Mouse (Mus musculus) frontal cortex, adult 2 months (tissue): ENCODE results near the gene Shank2. TPM values are rescaled to one million over a fixed set of nuclear protein-coding genes. Genes with fewer than 3 reads are reported as not detected.
A peak's percentile ranks its signal among the peaks of the same experiment; 100 is the strongest.

Source experiments
- DNase-seq, 2 experiments: peaks; one replicate each; pipeline ENCODE4 v3.0.0; 2022; ENCODE audit warnings: low spot score in 1 of 2; ENCODE audit errors: extremely low spot score in 1 of 2
- polyA plus RNA-seq: library from polyadenylated mRNA; depleted of rRNA; stranded (reverse); fragments of >200 nt; gene quantifications from 2 replicates; pipeline ENCODE4 v1.2.3, GENCODE M21; 2012

The Shank2 gene
- polyA plus RNA-seq, 1 experiment: 63.4 TPM

DNA sequence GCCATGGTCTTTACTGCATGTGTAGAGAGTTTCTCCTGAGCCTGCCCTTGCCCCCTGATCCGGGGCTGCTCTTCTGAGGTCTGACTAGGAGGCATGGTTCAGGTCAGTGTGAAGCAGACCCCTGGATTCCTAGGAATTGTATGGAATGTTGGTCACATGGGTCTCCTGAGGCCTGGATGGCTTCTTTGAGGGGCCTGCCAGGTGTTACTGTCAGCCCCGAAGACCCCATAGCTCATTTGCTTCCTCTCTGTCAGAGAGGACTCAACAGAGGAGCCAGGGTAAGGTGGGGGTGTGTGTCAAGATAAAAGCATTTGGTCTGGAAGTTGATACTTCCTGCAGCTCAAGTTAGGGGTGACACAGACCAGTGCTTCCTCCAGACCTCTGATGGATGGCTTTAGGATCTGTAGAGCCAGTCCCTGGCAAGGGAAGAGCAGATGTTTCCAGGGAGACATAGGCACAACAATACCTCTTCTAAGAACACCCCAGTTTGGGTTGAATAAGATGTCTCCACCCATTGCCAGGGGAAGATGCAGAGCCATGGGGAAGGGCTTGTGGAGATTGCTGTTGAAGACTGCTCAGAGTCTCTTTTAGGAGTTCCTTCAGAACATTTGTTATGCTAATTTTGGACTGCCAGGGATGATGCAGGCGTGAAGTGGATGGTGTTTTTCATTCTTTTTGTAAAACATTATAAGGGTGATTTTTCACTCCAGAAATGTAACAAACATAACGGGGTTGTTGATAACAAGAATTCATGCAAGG is 100.7 kb downstream of the Shank2 start:
- peak in 1 of 2 experiments; percentile 57 for DNase-seq

DNA sequence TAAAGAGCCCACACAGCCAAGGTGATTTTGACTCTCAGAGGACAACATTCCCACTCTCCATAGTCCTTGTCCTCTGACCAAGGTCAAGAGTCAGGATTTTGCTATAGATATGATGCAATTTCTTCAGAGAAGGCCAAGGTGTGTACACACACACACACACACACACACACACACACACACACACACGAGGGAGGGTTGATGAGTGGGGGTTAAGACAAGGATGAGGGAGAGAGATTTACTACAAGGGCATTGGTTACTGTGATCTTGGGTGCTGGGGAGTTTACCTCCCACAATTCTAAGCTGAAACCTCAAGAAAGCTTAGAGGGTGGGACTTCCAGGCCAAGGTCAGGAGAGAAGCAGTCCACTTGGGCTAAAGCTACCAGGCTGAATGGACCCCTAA is 104.2 kb downstream of the Shank2 start:
- DNase-seq: no peak

DNA sequence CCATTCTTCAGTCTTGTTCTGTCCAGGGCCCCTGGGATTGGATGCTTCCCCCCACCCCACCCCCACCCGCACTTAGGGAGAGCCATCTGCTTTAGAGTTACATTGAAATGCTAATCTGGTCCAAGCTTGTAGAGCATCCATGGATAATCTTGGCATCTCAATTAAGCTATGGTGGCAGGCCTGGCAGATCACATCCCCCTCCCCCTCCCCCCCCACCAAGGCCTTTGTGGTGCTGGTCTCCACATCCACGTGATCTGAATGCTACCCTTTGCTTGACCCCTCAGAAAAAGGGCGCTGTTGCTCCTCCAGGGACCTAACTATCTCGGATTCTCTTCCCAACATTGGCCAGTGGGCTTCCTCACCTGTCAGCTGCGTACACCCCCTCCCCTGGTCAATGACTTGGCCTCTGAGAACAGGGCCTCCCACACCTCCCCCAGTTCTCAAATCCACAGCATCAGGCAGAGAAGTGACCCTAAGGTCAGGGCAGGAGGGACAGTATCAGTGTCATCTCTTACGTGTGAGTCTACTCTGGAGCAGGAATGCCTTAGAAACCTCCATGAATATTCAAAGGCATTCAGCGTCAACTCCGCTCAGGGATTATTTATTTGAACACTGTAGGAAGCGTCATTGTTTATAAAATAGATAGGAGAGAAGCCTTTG is 104.8 kb downstream of the Shank2 start:
- DNase-seq: no peak

DNA sequence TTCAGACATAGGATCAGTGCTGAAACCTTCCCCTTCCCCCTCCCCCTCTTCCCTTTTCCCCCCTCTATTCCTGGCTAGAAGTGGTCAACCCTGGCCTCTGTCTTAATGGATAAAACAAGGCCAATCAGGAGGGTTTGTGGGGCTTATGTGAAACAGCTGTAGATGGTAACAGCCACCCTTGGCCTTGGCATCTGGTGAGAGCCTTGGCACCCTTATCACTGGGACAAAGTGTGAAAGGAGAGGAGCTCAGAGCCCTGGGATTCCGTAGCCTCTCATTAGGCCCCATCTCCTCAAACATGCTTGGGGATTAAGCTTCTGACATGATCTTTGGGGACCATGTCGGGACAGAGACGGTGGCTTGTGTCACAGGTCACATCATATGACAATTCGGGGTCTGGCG is 106.4 kb downstream of the Shank2 start:
- no peak for DNase-seq

DNA sequence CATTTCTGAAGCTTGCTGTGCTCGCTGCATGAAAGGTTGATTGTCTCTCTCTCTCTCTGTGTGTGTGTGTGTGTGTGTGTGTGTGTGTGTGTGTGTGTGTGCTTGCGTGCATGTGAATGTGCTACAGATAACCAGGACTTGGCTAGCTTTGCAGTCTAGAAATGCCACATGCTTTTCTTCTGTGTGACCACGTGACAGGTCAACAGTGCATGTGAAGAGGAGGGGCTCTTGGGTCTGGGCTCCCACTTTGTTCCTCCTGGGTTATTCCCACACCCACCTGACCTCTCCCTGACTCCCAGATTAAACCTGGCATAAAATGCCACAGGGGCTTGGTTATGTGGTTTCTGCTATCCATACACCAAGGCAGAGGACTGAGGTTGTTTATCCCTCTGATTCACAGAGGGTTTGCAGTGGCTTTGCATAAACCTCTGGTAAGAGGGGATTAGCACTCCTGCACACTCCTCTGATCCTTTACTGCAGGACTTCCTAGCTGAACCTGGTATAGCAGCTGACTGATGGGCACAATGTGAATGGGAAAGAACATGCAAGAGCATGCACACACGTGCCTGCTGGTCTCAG is 109.4 kb downstream of the Shank2 start:
- DNase-seq: no peak

DNA sequence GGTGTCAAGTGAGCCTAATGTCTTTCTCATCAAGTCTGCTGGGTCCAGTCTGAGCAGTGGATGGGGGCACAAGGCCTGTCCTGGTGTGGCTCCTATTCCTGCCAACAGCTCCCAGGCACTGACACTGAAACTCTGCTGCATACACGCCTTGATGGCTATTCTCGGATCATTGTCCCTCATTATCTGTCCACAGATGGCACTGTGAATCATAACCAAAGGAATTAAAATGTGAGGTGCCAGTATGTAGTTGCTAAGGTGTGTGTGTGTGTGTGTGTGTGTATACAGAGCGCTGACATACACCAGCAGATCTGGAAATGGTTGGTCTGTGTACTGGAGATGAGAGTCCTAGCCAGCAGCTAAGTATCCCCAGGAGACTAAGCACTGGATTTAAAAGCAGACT is 110.3 kb downstream of the Shank2 start:
- DNase-seq: no peak

DNA sequence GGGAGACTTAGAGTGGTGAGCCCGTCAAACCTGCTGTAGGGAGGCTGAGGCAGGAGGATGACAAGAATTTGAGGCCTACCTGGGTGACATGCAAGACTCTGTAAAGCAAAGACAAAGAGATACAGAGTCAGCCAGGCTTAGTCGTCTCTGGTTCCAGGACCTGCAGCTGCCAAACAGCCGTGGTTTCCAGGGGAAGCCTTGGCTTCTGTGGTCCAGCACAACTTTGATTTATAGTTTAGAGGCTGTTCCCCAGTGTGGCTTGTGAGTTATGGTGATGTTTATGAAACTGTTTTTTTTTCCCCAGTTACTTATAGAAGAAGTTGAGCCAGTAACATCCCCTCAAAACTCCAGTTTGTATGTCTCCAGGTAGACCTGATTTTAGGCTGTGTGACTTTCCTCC is 112.5 kb downstream of the Shank2 start:
- DNase-seq: no peak

DNA sequence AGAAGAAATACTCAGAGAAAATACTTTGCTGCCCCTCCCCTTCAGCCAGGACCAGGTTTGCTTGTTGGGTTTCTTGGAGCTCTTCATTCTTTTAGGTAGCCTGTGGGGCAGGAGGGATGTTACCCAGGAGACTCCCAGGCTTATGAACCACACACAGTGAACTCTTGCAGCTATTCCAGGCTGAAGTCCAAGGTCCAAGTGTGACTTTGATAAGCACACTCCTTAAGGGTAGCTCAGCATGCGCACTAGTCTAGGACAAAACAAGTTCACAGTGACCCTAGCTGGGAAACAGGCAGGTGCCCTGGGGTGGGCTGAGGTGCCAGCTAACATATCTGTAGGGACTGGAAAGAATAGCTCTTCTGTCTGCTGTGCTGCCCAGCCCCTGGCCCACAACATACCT is 117.8 kb downstream of the Shank2 start:
- DNase-seq: no peak

DNA sequence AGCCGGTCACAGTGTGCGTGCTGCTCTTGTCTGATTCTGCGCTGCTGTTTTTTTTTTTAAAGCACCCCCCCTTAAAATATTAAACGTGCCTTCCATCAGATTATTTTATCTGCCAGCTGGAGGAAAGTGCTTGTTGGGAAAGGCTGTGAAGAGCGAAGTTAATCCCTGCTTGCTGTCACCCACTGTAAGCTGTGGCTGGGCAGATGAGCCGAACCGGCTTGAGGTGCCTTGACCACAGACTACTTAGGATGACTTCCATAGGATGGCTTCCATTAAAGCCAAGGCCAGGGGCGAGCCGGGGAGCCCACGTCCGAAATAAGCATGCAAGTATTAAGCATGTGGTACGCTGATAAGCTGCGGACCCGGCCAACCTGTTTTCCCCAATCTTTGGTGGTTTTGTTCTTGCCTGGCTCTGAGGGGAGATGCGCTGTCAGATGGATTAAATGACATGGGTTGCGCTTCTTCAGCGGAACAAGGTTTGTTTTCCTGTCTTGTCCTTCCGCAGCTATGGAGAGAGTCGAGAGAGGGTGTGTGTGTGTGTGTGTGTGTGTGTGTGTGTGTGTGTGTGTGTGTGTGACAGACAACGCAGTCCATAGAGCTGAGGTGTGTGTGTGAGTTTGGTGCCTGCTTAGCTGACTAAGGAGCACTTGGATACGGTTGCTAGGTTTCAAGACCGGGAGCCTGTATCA is 131.1 kb downstream of the Shank2 start:
- peak; percentile 44 to 57 for DNase-seq

DNA sequence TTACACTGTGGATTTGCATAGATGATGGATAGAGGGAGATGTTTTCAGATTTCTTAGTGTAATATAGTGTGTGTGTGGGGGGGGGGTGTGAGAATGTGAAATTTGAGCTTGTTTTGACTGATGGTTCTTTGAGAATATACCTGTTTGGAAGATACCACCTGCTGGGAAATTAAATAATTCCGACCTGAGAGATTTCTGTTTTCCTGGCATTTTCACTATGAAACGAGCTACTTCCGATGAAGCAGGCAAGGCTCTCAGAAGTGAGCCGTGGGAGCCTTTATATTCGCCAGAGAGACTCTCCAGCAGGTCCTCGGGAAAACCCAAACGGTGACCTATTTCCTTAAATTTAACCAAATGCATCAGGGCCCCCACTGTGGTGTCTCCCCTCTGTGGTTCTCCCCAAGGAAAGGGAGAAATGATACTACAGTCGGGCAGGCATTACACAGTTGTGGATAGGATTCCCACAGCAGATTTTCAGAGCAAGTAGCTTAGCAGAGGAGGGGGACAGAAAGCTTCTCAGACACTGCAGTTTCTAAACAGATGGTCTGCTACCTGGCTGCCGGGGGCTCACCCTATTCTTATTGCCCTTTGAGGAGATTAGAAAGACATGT is 131.8 kb downstream of the Shank2 start:
- peak in 1 of 2 experiments; percentile 38 for DNase-seq

DNA sequence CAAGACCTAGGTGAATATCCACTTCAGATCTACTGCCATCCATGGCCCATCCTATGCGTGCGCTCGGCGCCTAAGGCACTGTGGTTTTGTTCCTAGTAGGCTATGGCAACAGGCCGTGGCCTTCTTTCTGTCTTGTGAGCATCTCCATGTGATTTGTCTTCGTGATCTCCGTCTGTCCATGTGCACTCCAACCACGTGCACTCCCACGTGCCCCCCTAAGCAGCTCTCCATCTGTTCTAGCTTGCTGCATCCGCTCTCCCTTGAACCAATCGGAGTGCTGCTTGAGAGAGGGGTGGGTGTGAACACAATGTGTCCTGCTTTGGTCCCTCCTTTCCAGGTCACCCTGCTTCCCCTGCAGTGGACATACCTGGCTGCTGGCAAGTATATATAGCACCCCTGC is 133.0 kb downstream of the Shank2 start:
- peak in 1 of 2 experiments; percentile 50 for DNase-seq

DNA sequence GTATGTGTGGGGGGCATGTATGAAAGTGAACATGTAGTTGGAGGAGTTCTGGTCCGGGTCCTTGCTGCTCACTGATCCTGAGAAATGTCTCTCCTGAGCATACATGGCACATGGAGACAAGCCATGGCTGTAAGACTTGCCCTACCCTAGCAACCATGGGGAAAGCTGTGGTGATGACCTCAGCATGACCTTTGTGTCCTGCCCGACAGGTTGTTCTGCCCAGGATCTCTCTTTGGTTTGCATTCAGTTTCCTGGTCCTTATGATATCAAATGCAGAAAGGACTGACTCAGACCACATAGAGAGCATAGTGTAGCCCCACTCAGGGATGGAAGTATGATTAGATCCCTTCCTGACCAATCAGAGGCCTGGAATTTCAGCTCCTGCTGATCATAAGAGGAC is 136.1 kb downstream of the Shank2 start:
- no peak for DNase-seq

DNA sequence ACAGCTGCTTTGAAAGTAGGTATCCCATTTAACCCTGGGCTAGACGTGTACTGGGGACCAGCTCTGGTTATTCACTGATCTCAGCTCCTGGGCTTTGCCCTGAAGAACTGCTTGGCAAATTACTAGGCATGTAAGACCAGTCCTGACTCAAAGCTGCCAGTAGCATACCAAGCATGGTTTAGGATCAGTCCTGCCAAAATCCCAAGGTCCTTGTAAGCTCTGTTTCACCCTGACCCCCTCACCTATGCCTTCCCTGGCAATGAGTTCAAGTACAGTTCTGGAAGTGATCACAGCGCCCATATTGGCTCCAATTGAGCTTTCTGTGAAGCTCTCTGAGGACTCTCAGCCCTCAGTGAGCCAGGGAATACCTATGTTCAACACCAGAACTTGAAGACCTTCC is 136.7 kb downstream of the Shank2 start:
- DNase-seq: no peak

DNA sequence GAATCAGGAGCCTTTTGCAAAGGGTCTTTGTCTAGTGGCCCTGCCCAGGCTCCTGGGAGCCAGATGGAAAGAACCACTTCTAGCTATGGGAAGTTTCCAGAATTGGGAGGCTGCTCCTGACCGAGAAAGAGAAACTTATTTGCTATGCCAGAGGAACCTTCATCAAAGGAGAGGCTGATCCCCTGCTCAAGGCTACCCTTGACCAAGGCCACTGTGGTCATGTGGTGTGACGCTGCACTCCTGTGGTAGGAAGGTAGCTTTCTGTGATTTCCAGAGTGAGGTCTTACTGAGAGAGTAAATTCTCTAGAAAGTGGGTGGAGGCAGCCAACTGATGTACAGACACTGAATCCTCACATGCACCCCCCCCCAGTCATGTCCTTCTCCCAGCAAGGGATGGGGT is 138.0 kb downstream of the Shank2 start:
- no peak for DNase-seq

DNA sequence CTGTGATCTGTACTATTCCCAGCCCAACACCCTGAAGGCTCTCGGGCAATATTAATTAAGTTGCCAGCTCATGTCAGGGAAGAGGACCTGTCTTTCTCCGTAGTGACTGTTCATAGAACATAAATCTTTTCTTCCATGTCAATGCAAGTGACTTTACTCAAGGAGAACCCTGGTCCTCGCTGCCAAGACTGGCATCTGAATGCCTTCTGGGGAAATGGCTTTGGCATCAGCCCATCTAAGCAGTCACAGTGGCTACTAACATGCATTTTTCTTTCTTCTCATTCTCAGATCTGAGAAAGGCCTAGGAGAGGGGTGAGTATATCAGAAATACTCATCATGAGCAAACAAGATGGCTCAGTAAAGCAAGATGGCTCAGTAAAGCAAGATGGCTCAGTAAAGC is 138.7 kb downstream of the Shank2 start:
- no peak for DNase-seq

DNA sequence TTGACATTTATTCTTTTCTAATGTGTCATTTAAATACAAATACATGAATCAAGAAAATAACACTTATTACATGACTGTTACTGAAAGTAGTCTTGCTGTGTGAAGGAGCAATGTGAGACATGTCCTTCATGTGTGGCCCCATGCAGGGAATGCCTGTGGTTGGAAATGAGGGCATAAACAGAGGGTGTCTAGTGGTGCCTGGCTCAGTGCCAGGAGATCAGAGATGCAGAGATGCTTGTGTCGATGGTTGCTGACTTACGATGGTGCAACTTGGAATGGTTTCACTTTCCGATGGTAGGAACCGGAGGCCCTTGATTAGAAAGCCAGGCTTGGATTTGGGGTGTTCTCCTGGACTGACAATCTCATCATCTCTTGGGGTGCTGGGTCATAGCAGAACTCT is 140.3 kb downstream of the Shank2 start:
- no peak for DNase-seq

DNA sequence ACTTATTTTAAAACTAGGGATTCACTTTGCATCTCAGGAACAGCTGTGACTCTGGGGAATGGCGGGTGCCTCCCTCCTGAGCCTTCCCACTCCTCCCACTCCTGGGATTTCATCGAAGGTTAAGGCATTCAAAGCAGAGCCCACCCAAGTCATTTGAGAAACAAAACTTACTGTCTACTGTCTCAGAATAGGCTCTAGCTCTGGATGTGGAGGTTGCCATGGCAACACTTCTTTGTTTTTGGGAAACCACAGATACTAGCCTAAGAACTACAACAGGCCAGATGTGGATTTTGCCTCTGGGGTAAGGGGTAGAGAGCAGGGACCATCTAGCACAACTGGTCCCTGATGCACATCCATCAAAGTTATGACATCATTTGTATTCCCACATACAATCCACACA is 142.2 kb downstream of the Shank2 start:
- peak in 1 of 2 experiments; percentile 37 for DNase-seq

DNA sequence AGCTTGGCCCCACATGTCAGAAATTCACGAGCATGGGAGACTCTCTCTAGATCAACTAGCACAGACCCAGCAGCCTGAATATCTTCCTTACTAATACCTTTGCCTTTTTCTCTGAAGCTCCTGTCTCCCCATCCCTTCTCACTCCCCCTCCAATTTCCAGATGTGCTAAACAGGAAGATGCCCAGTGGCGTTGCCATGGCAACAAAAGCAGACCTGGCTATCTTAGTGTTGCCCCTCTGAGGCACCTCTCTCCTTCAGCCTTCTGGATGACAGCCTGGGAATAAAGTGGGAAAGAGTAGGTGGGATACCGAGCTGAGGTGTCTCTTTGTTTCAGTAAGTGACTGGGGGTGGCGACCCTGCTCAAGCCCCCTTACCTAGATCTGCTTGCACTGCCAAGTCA is 146.4 kb downstream of the Shank2 start:
- no peak for DNase-seq

DNA sequence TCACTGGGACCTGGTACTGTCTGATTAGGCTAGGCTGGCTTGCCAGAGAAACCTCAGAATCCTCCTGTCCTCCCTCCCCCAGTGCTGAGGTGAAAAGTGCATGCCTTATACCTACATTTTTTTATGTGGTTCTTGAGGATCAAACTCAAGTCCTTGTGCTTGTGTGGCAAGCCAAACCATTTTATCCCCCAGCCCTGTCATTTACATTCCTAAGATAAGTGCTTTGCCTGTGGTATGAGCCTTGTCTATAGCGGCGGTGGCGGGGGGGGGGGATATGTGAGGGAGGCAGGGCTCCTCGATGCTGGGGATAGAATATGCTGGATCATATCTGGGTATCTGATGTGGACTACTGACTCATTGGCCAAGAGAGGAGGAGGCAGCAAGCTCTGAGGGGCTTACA is 151.4 kb downstream of the Shank2 start:
- DNase-seq: no peak

DNA sequence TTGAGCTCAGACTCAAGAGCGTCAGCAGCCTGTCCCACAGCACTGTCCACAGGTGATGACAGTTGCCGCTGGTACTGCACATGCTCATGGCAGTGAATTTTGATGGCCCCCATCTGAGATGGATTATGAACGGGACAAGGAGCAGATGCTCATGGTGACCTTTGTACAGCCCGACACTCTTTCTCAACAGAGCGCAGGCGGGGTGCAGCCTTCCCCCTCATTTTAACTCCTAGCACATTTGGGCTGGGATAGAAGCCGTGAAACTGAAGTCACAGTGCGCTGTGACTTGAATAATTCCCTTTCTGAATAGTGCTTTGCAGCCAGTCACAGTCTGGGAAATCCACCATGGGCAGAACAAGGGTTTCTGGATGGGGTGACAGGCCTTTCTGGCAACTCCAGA is 152.0 kb downstream of the Shank2 start:
- DNase-seq: no peak

DNA sequence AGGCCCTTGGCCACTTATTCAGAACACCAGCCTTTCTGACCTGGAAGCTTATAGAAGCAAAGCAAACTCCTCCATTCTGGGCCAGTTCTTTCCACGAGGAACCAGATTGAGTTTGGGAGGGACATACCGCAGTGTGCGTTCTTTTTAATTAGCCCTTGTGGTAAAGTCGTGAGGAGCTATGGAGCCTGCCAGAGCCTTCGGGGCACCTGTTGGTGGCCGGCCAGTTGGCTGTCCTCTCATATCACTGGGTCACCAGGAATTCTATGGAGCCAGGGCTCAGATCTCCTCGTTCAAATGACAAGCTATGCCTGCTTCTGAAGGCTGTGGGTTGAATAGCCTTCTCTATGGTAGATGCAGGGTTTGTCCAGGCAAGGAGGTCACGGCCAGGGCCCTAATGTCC is 156.2 kb downstream of the Shank2 start:
- no peak for DNase-seq
